In genomic region chr13:54322396-54323306, GRCm38 (mm10) we compare ENCODE assay signal across 8 mouse cellular contexts. TPM values are rescaled to one million over a fixed set of nuclear protein-coding genes. Genes with fewer than 3 reads are reported as not detected.
DNase-seq lines count a peak whose midpoint lies in the region; ATAC-seq lines count a peak whose summit lies in the region.

No protein-coding gene starts in this region.

- DNase-seq in CD4-positive, CD25-positive, alpha-beta regulatory T cell, adult 2 months (ENCODE audit: low read depth, low spot score) = peak; percentile 61
- DNase-seq in urinary bladder, postnatal 14 days (ENCODE audit: low spot score) = peak; percentile 62
- DNase-seq in urinary bladder, adult 2 months (ENCODE audit: low spot score) = no peak
- peak; percentile 44 for DNase-seq in forebrain, embryonic 10.5 days (ENCODE audit: extremely low spot score, low spot score)
- peak; percentile 58 for DNase-seq in kidney, postnatal 14 days
- DNase-seq in midbrain, embryonic 14.5 days = peak; percentile 81
- DNase-seq in testis, postnatal 10 days (ENCODE audit: low spot score) = peak; percentile 71

- H3K9me3 ChIP-seq in forebrain, embryonic 10.5 days = no peaks in the 10 kb centered on the region
- no peaks in the 10 kb centered on the region for H3K9me3 ChIP-seq in midbrain, embryonic 14.5 days (ENCODE audit: control insufficient read depth, low read length)

- 25% methylated on average over 19 of the region's 19 CpGs for WGBS in forebrain, embryonic 10.5 days
- 9% methylated on average over 19 of the region's 19 CpGs for WGBS in midbrain, embryonic 14.5 days

- peak overlapping the region; percentile 33; the same call in 1 of the 2 replicates for H3K27ac ChIP-seq in forebrain, embryonic 10.5 days
- H3K27ac ChIP-seq in midbrain, embryonic 14.5 days (replicated peaks; ENCODE audit: low read depth, low read length) = peak overlapping the region; percentile 67

- no peaks in the 10 kb centered on the region for H3K36me3 ChIP-seq in forebrain, embryonic 10.5 days (replicated peaks)
- no peaks in the 10 kb centered on the region for H3K36me3 ChIP-seq in midbrain, embryonic 14.5 days (ENCODE audit: control insufficient read depth, insufficient read depth, low read length)

- no peak overlapping the region for H3K9ac ChIP-seq in midbrain, embryonic 14.5 days (replicated peaks; ENCODE audit: low read length)

- ATAC-seq in CD4-positive, CD25-positive, alpha-beta regulatory T cell, adult 4 months = no peak
- ATAC-seq in midbrain, embryonic 14.5 days (ENCODE audit: low FRiP score, low TSS enrichment) = 0 out of 2 replicates have a peak, but pooled peaks have one; percentile 9

- H3K27me3 ChIP-seq in forebrain, embryonic 10.5 days (ENCODE audit: poor library complexity, severe bottlenecking) = peaks cover 17% of the 10 kb centered on the region; the same call in 1 of the 2 replicates
- no peaks in the 10 kb centered on the region for H3K27me3 ChIP-seq in midbrain, embryonic 14.5 days (ENCODE audit: control insufficient read depth, insufficient read depth, low read length)

- H3K4me2 ChIP-seq in midbrain, embryonic 14.5 days (ENCODE audit: low read length) = no peak overlapping the region

- H3K4me3 ChIP-seq in forebrain, embryonic 10.5 days = no peak overlapping the region
- H3K4me3 ChIP-seq in midbrain, embryonic 14.5 days (replicated peaks; ENCODE audit: low read depth, low read length) = no peak overlapping the region

- H3K4me1 ChIP-seq in forebrain, embryonic 10.5 days = peaks cover 52% of the 10 kb centered on the region
- peaks cover 43% of the 10 kb centered on the region for H3K4me1 ChIP-seq in midbrain, embryonic 14.5 days (ENCODE audit: control insufficient read depth, insufficient read depth, low read length)

RNA-seq across cellular contexts. Expression of gene Cplx2, which starts 48.5 kb away (rescaled TPM):
- polyA plus RNA-seq in CD4-positive, CD25-positive, alpha-beta regulatory T cell, adult 4 months (2017; shearing (Covaris generic)) = not detected
- polyA plus RNA-seq in urinary bladder, adult 2 months (2012; rRNA removed) = 5.7 and 10.5 TPM in 2 replicates
- 5.5 TPM in 2 replicates for polyA plus RNA-seq in forebrain, embryonic 10.5 days (2016; fragmentation: Nextera tagmentation; extraction: Ambion mirVana)
- polyA plus RNA-seq in midbrain, embryonic 14.5 days (2014; fragmentation: Nextera tagmentation; extraction: Ambion mirVana) = 39.4 and 41.9 TPM in 2 replicates
